Mouse (Mus musculus): Measurements from ENCODE around the gene Gm49383.
"Not testable (repeated sequence)": the region's sequence is repeated elsewhere in the genome, so short reads cannot be mapped to it uniquely, and the experiment has no call there.

Gene Gm49383

GRCm38 (mm10) chr12:69198985-69199384 lies 2.1 kb upstream of the Gm49383 start:
- no peak for DNase-seq (ENCODE audit: low spot score)

GRCm38 (mm10) chr12:69198164-69198535 lies 1.2 kb upstream of the Gm49383 start, which contains the start of gene Dnaaf2:
Dnaaf2 (minus strand) TSS chr12:69198429.
- peak; percentile 90 for DNase-seq (ENCODE audit: low spot score)

- no peak for DNase-seq (ENCODE audit: low spot score)
Measured at GRCm38 (mm10) chr12:69197378-69198163, 667 bp upstream of the Gm49383 start.

GRCm38 (mm10) chr12:69192637-69193036 lies 4.3 kb downstream of the Gm49383 start:
- no peak for DNase-seq (ENCODE audit: low spot score)

- DNase-seq (ENCODE audit: low spot score): no peak
Measured at GRCm38 (mm10) chr12:69191396-69191795, 5.5 kb downstream of the Gm49383 start.

- DNase-seq (ENCODE audit: low spot score): no peak
Measured at GRCm38 (mm10) chr12:69190522-69190921, 6.4 kb downstream of the Gm49383 start.

- no peak for DNase-seq (ENCODE audit: low spot score)
Measured at GRCm38 (mm10) chr12:69190074-69190473, 6.8 kb downstream of the Gm49383 start.

GRCm38 (mm10) chr12:69186811-69187471 lies 10.0 kb downstream of the Gm49383 start:
- no peak for DNase-seq (ENCODE audit: low spot score)

GRCm38 (mm10) chr12:69185371-69185770 lies 11.5 kb downstream of the Gm49383 start:
- no peak for DNase-seq (ENCODE audit: low spot score)

- peak; percentile 52 for DNase-seq (ENCODE audit: low spot score)
Measured at GRCm38 (mm10) chr12:69184342-69185295, 12.3 kb downstream of the Gm49383 start.

GRCm38 (mm10) chr12:69183583-69184308 lies 13.2 kb downstream of the Gm49383 start, which contains the start of the genes Rpl36al and Mgat2:
Rpl36al (minus strand) TSS chr12:69184083.
Mgat2 (plus strand) TSS chr12:69184157.
- peak; percentile 98 for DNase-seq (ENCODE audit: low spot score)

- no peak for DNase-seq (ENCODE audit: low spot score)
Measured at GRCm38 (mm10) chr12:69181800-69182199, 15.1 kb downstream of the Gm49383 start.

- no peak for DNase-seq (ENCODE audit: low spot score)
Measured at GRCm38 (mm10) chr12:69179371-69179770, 17.5 kb downstream of the Gm49383 start.

- no peak for DNase-seq (ENCODE audit: low spot score)
Measured at GRCm38 (mm10) chr12:69177526-69177925, 19.4 kb downstream of the Gm49383 start.

- DNase-seq (ENCODE audit: low spot score): no peak
Measured at GRCm38 (mm10) chr12:69175975-69176374, 20.9 kb downstream of the Gm49383 start.

GRCm38 (mm10) chr12:69171307-69171706 lies 25.6 kb downstream of the Gm49383 start:
- no peak for DNase-seq (ENCODE audit: low spot score)

GRCm38 (mm10) chr12:69168461-69169106 lies 28.3 kb downstream of the Gm49383 start, which contains the start of gene Lrr1:
Lrr1 (plus strand) TSS chr12:69168814.
- DNase-seq (ENCODE audit: low spot score): peak; percentile 89

GRCm38 (mm10) chr12:69167656-69168460 lies 29.0 kb downstream of the Gm49383 start:
- DNase-seq (ENCODE audit: low spot score): no peak

- not testable (repeated sequence) for DNase-seq (ENCODE audit: low spot score)
Measured at GRCm38 (mm10) chr12:69166861-69167581, 29.9 kb downstream of the Gm49383 start.
